Mouse (Mus musculus) CH12F3 (cell line): ENCODE results near the gene Plg.

Experiments used
- in situ Hi-C: fragments of 300-500 bp; cut with MboI; formaldehyde crosslinking; loops from 2 replicates; pipeline ENCODE4 v1.14.3; 2020; ENCODE audit warnings: low sequenced_read_pairs

Gene Plg

DNA sequence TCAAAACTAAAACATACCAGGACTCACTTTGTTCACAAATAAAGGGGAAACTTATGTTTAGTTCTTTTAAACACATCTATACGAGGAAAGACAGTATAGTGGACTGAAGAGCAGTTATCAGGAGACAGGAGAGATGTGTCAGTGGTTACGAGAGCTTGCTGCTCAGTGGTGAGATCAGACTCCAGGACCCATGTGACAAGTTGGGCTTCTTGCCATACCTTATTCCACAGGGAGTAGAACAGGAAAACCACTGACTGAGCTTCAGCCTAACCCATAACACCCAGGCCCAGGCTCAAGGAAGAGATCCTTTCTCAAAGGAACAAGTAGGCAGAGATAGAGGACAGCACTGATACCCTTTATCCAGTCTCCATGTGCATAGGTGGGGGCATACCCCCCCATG is 66.2 kb downstream of the Plg start:
- in situ Hi-C loops, result no loop called here

DNA sequence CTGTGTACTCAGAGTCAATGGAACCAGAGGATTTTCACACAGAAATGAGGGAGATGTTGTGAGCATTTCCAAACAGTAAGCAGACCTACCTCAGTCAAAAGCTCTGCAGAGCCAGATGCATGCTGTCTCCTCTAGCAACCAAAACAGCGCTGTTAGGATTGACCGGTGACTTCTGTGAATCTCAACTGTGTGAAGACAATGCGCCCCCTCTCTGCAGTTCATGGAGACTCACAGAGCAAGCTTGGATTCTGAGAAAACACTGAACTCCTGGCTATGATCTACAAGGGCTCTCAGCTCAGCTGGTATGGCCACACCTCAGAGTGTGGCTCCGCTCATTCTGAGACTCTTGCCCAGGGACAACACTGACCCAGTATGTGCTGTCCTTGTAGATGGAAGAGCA is 72.8 kb downstream of the Plg start:
- in situ Hi-C loops, result no loop called here

- in situ Hi-C loops, result no loop called here
Observed at GRCm38 (mm10) chr17:12452862-12453531, 74.6 kb downstream of the Plg start.

GRCm38 (mm10) chr17:12453691-12454090 is 75.3 kb downstream of the Plg start:
- in situ Hi-C loops, result no loop called here

DNA sequence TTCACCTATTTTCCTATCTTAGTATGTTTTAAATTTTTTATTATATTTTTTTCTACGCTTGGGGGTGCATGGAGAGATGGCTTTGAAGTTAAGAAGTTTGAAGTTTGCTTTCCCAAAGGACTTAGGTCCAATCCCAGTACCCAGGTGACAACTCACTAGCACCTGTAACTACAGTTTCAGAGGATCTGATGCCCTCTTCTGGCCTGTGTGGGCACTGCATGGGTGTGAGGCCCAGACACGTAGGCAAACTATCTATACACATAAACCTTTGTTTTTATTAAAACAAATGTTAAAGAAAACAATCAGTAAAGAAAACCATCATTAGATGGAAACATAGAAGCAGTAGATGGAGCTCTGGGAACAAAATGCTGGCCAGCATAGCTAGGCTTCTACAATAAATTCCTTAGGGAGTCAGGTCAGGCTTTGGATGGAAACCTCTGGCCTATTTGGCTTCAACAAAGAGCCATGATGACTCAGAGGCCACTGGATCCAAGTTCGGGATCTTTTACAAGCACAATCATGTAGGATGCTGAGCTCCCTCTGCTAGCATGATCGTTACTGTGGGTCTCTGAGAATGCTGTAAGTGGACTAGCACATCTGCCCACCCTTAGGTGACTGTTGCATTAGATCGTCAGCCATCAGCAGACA is 76.9 kb downstream of the Plg start:
- in situ Hi-C loops, result no loop called here

- in situ Hi-C loops, result no loop called here
Observed at GRCm38 (mm10) chr17:12461168-12461567, 82.8 kb downstream of the Plg start.

- in situ Hi-C loops, result no loop called here
Observed at GRCm38 (mm10) chr17:12466501-12467000, 88.1 kb downstream of the Plg start.

DNA sequence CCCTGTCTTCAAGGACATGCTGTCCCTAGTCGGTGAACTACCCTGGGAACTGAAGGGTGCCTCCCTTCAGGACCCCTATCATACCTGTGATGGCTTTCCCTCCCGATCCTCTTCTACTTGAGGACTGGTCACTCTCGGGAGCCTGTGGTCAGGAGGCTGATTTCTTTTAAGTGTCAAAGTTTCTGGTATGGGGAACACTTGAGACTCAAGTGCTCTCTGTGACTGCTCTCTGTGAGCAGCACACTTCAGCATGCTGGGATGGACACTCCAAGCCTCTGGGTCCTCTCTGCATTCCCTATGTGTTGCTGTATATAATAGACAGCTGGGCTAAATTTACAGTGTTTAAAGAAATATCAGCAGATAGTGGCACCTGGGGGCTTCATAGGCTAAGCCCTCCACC is 89.2 kb downstream of the Plg start:
- in situ Hi-C loops, result no loop called here

- in situ Hi-C loops, result no loop called here
Observed at GRCm38 (mm10) chr17:12468745-12469144, 90.3 kb downstream of the Plg start.
